8 mouse cellular contexts compared by ENCODE assay signal in genomic region chr19:46338331-46338936, GRCm38 (mm10). TPM values are rescaled to one million over a fixed set of nuclear protein-coding genes. Genes with fewer than 3 reads are reported as not detected.
DNase-seq lines count a peak whose midpoint lies in the region; ATAC-seq lines count a peak whose summit lies in the region.

Cuedc2 (minus strand) TSS chr19:46338702.

- intact Hi-C loops in gastrocnemius, postnatal 14 days (cut with DNase I; ENCODE audit: low total_unique reads), result loop anchor here (10.0 kb wide), 1 partner anchor 106 kb away; no protein-coding TSS in a partner anchor
- intact Hi-C loops in left cerebral cortex, postnatal 10 days (cut with DNase I), result no loop called here

- peak; percentile 97 to 100 for DNase-seq in adrenal gland, adult (ENCODE audit: inconsistent age in 2 of 2, low spot score in 1 of 2)
- peak; percentile 99 for DNase-seq in embryo, embryonic 10.5 days (ENCODE audit: low spot score)
- DNase-seq in gastrocnemius, postnatal 14 days, result peak; percentile 94
- DNase-seq in left cerebral cortex, postnatal 10 days (ENCODE audit: extremely low spot score in 1 of 2, low spot score in 2 of 2), result peak; percentile 95 to 98
- peak; percentile 96 for DNase-seq in right cerebral cortex, postnatal 25 days
- peak; percentile 93 to 96 for DNase-seq in urinary bladder, postnatal 4 days (ENCODE audit: low spot score in 2 of 2)

- peak; percentile 93 for ATAC-seq in inflammation-experienced regulatory T-cells, adult 6 months
- ATAC-seq in megakaryocyte-erythroid progenitor cell, adult 5-6 weeks (replicated peaks; ENCODE audit: low FRiP score, low TSS enrichment, poor library complexity, severe bottlenecking), result peak; percentile 88

RNA-seq across cellular contexts. Expression of gene Cuedc2, which starts in this region (rescaled TPM):
- 10 to 100 TPM; 68.7 to 79.0 TPM for total RNA-seq in gastrocnemius, postnatal 14 days (2021)
- 10 to 100 TPM; 34.9 to 54.1 (median 46.6) TPM for polyA plus RNA-seq in inflammation-experienced regulatory T-cells, adult 6 months (2017; shearing (Covaris generic))
- total RNA-seq in left cerebral cortex, postnatal 10 days (2021), result 100 to 1,000 TPM; 183 to 200 TPM
- total RNA-seq in megakaryocyte-erythroid progenitor cell, adult 5-6 weeks (2014; fragmentation: Nextera tagmentation), result 58.5 and 61.2 TPM in 2 replicates
- 100 and 121 TPM in 2 replicates for total RNA-seq in megakaryocyte-erythroid progenitor cell, adult 5-6 weeks (2017)

Comparison
In these comparisons a context has a peak if more than half of its experiments do, and no peak if none do; other contexts are left out.
1. Peak in every context shown above with its lines: DNase-seq and ATAC-seq.